15 mouse cellular contexts compared by ENCODE assay signal in the genomic region with DNA sequence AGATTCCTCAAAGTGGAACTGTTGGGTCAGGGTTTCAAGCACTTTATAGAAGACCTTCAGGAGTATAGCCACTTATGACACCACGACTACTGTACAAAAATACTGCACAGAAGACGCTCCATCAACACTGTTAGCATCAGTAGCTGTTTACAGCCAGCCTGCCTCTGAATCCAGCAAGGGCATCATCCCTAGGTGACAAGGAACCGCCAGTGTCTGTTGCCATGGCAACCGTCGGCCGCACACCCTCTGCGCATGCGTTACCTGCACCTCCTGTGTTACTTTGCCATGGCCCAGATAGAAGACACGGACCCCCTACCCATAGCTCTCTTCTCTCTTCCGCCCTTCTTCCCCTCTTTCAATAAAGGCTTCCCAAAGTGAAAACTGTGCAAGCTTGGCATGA. TPM values are rescaled to one million over a fixed set of nuclear protein-coding genes. Genes with fewer than 3 reads are reported as not detected.
DNase-seq lines count a peak whose midpoint lies in the region; ATAC-seq and TF ChIP-seq lines count a peak whose summit lies in the region.
"Had no signal": no experiment of that assay in that cellular context is flagged by ENCODE, and none has a peak within 500 bp of the region (broad histone marks: within the 10 kb centered on the region; RNA-seq: fewer than 3 reads in every experiment).

No protein-coding gene starts in this region.

- no peak overlapping the region for H3K9ac ChIP-seq in midbrain, embryonic 14.5 days (replicated peaks; ENCODE audit: low read length)

- no peaks in the 10 kb centered on the region for H3K9me3 ChIP-seq in hindbrain, embryonic 10.5 days
- H3K9me3 ChIP-seq in midbrain, embryonic 14.5 days (ENCODE audit: control insufficient read depth, low read length) = no peaks in the 10 kb centered on the region

- DNase-seq in cerebellum, postnatal 14 days = peak; percentile 78 to 85
- DNase-seq in cerebellum, adult 11-12 months = no peak
- DNase-seq in embryo, embryonic 10 days (ENCODE audit: low spot score) = peak; percentile 70
- peak; percentile 57 for DNase-seq in hindbrain, embryonic 10.5 days (ENCODE audit: low spot score)
- DNase-seq in midbrain, embryonic 14.5 days = peak; percentile 93
- no peak for DNase-seq in kidney, adult 2 months
- no peak for DNase-seq in kidney, postnatal 36 days
- DNase-seq in adrenal gland, adult 18-20 months (ENCODE audit: low spot score in 2 of 2) = no peak
- DNase-seq: adrenal gland, postnatal 36 days; liver had no signal

- no peak overlapping the region for H3K27ac ChIP-seq in hindbrain, embryonic 10.5 days
- peak overlapping the region; percentile 71 for H3K27ac ChIP-seq in midbrain, embryonic 14.5 days (replicated peaks; ENCODE audit: low read depth, low read length)
- H3K27ac ChIP-seq in kidney, adult 2 months (ENCODE audit: insufficient read depth, low read depth, low read length) = no peak overlapping the region
- H3K27ac ChIP-seq: macrophage had no signal

- no peak overlapping the region for H3K4me3 ChIP-seq in hindbrain, embryonic 10.5 days
- no peak overlapping the region for H3K4me3 ChIP-seq in midbrain, embryonic 14.5 days (replicated peaks; ENCODE audit: low read depth, low read length)
- no peak overlapping the region for H3K4me3 ChIP-seq in kidney, adult 2 months (ENCODE audit: insufficient read depth, low read depth, low read length)

- peak overlapping the region; percentile 42 for H3K4me2 ChIP-seq in midbrain, embryonic 14.5 days (ENCODE audit: low read length)
- H3K4me2 ChIP-seq: heart, embryonic 11.5 days had no signal

- no peak for TF ChIP-seq CTCF in kidney, adult 2 months (conservative IDR thresholded peaks at IDR 0.05; ENCODE audit: insufficient read depth, insufficient read length, low read depth, low read length)

- peaks cover 8% of the 10 kb centered on the region for H3K27me3 ChIP-seq in hindbrain, embryonic 10.5 days (ENCODE audit: insufficient read depth, poor library complexity, severe bottlenecking)
- no peaks in the 10 kb centered on the region for H3K27me3 ChIP-seq in midbrain, embryonic 14.5 days (ENCODE audit: control insufficient read depth, insufficient read depth, low read length)
- H3K27me3 ChIP-seq in kidney, adult 2 months (replicated peaks; ENCODE audit: control insufficient read depth, insufficient read depth, low read length) = no peaks in the 10 kb centered on the region
- H3K27me3 ChIP-seq: Patski had no signal

- 25% methylated on average over 10 of the region's 10 CpGs for WGBS in hindbrain, embryonic 10.5 days
- WGBS in midbrain, embryonic 14.5 days = 17% methylated on average over 10 of the region's 10 CpGs
- WGBS in kidney, adult 2 months = 48% methylated on average over 10 of the region's 10 CpGs

- TF ChIP-seq POLR2A in kidney, adult 2 months (IDR thresholded peaks at IDR 0.05; ENCODE audit: low read depth, low read length) = no peak

- H3K36me3 ChIP-seq in hindbrain, embryonic 10.5 days = no peaks in the 10 kb centered on the region
- no peaks in the 10 kb centered on the region for H3K36me3 ChIP-seq in midbrain, embryonic 14.5 days (ENCODE audit: control insufficient read depth, insufficient read depth, low read length)
- no peaks in the 10 kb centered on the region for H3K36me3 ChIP-seq in kidney, adult 2 months (ENCODE audit: control insufficient read depth, insufficient read depth, low read length)

- peak; percentile 53; the same call in 1 of the 2 replicates for ATAC-seq in midbrain, embryonic 14.5 days (ENCODE audit: low FRiP score, low TSS enrichment)
- ATAC-seq: inflammation-experienced regulatory T-cells, adult 6 months; Patski had no signal

- peaks cover 14% of the 10 kb centered on the region for H3K4me1 ChIP-seq in hindbrain, embryonic 10.5 days (replicated peaks)
- H3K4me1 ChIP-seq in midbrain, embryonic 14.5 days (ENCODE audit: control insufficient read depth, insufficient read depth, low read length) = peaks cover 17% of the 10 kb centered on the region
- H3K4me1 ChIP-seq in kidney, adult 2 months (ENCODE audit: control insufficient read depth, insufficient read depth, low read length) = no peaks in the 10 kb centered on the region

RNA-seq across cellular contexts. Expression of a gene that starts 9.3 kb away (rescaled TPM):
- polyA plus RNA-seq in hindbrain, embryonic 10.5 days (2016; fragmentation: Nextera tagmentation; extraction: Ambion mirVana) = 2.8 and 4.8 TPM in 2 replicates
- 42.2 and 56.0 TPM in 2 replicates for polyA plus RNA-seq in midbrain, embryonic 14.5 days (2014; fragmentation: Nextera tagmentation; extraction: Ambion mirVana)
- 1.4 and 1.8 TPM in 2 replicates for polyA plus RNA-seq in kidney, adult 2 months (2012; rRNA removed)
- total RNA-seq in adrenal gland, adult 18-20 months (2021) = 1 to 10 TPM; 5.9 to 6.4 TPM

RNA-seq across cellular contexts. Expression of a gene that starts 23.9 kb away (rescaled TPM):
- polyA plus RNA-seq in hindbrain, embryonic 10.5 days (2016; fragmentation: Nextera tagmentation; extraction: Ambion mirVana) = 0.29 and 0.71 TPM in 2 replicates
- polyA plus RNA-seq in midbrain, embryonic 14.5 days (2014; fragmentation: Nextera tagmentation; extraction: Ambion mirVana) = 2.3 and 2.8 TPM in 2 replicates
- 3.4 and 3.6 TPM in 2 replicates for polyA plus RNA-seq in kidney, adult 2 months (2012; rRNA removed)
- total RNA-seq in adrenal gland, adult 18-20 months (2021) = 1 to 10 TPM; 6.4 to 7.3 TPM
- total RNA-seq: neutrophil, adult 5-6 weeks had no signal

RNA-seq across cellular contexts. Expression of a gene that starts 24.8 kb away (rescaled TPM):
- polyA plus RNA-seq in hindbrain, embryonic 10.5 days (2016; fragmentation: Nextera tagmentation; extraction: Ambion mirVana) = 5.8 and 11.8 TPM in 2 replicates
- polyA plus RNA-seq in midbrain, embryonic 14.5 days (2014; fragmentation: Nextera tagmentation; extraction: Ambion mirVana) = 8.2 and 8.4 TPM in 2 replicates
- polyA plus RNA-seq in kidney, adult 2 months (2012; rRNA removed) = 19.3 and 22.7 TPM in 2 replicates
- total RNA-seq in adrenal gland, adult 18-20 months (2021) = 10 to 100 TPM; 24.3 to 25.6 TPM
- polyA plus RNA-seq: inflammation-experienced regulatory T-cells, adult 6 months had no signal

RNA-seq across cellular contexts. Expression of a gene that starts 26.6 kb away (rescaled TPM):
- 136 and 141 TPM in 2 replicates for polyA plus RNA-seq in hindbrain, embryonic 10.5 days (2016; fragmentation: Nextera tagmentation; extraction: Ambion mirVana)
- polyA plus RNA-seq in midbrain, embryonic 14.5 days (2014; fragmentation: Nextera tagmentation; extraction: Ambion mirVana) = 73.3 and 75.5 TPM in 2 replicates
- polyA plus RNA-seq in kidney, adult 2 months (2012; rRNA removed) = 14.1 and 19.2 TPM in 2 replicates
- 10 to 100 TPM; 32.9 to 37.0 TPM for total RNA-seq in adrenal gland, adult 18-20 months (2021)

RNA-seq across cellular contexts. Expression of a gene that starts 26.7 kb away (rescaled TPM):
- 17.8 and 21.2 TPM in 2 replicates for polyA plus RNA-seq in hindbrain, embryonic 10.5 days (2016; fragmentation: Nextera tagmentation; extraction: Ambion mirVana)
- 13.1 and 26.0 TPM in 2 replicates for polyA plus RNA-seq in midbrain, embryonic 14.5 days (2014; fragmentation: Nextera tagmentation; extraction: Ambion mirVana)
- polyA plus RNA-seq in kidney, adult 2 months (2012; rRNA removed) = 60.0 and 65.2 TPM in 2 replicates
- 10 to 100 TPM; 50.3 to 57.4 TPM for total RNA-seq in adrenal gland, adult 18-20 months (2021)

Comparison
In these comparisons a context has a peak if more than half of its experiments do, and no peak if none do; other contexts are left out.
1. DNase-seq: peak in cerebellum, postnatal 14 days (2 of 2), embryo, embryonic 10 days (single experiment), hindbrain, embryonic 10.5 days (single experiment) and midbrain, embryonic 14.5 days (single experiment); none in cerebellum, adult 11-12 months (single experiment), kidney, adult 2 months (single experiment), kidney, postnatal 36 days (0 of 2) and adrenal gland, adult 18-20 months (0 of 2).